Mouse (Mus musculus) forebrain, postnatal 0 days (tissue): ENCODE measurements around the gene Olfr1383. TPM values are rescaled to one million over a fixed set of nuclear protein-coding genes. Genes with fewer than 3 reads are reported as not detected.
A peak's percentile ranks its signal among the peaks of the same experiment; 100 is the strongest.
"Not testable (repeated sequence)": the region's sequence is repeated elsewhere in the genome, so short reads cannot be mapped to it uniquely, and the experiment has no call there.

Experiments used
- ATAC-seq: fragments of 200-750 bp; cut with Nextera tagmentation; 2 replicates; pipeline ENCODE4 v1.8.0; 2017; ENCODE audit warnings: mild to moderate bottlenecking, moderate library complexity
- DNase-seq: peaks from one replicate; pipeline ENCODE4 v3.0.0-alpha.2; 2015
- H3K27ac ChIP-seq: fragments of 300-500 bp; sonication (generic); 2 replicates; pipeline ENCODE4 v1.5.1; 2014; ENCODE audit warnings: low read depth, mild to moderate bottlenecking, antibody characterized with exemption, low read length, moderate library complexity, mixed read lengths
- H3K27me3 ChIP-seq: fragments of 300-500 bp; sonication (generic); 2 replicates; pipeline ENCODE4 v1.6.1; 2014; ENCODE audit warnings: mild to moderate bottlenecking, low read length, mixed read lengths; ENCODE audit not compliant: insufficient read depth
- H3K36me3 ChIP-seq: fragments of 300-500 bp; sonication (generic); 2 replicates; pipeline ENCODE4 v1.6.1; 2014; ENCODE audit warnings: mild to moderate bottlenecking, moderate library complexity; ENCODE audit not compliant: insufficient read depth
- H3K4me1 ChIP-seq: fragments of 300-500 bp; sonication (generic); 2 replicates; pipeline ENCODE4 v1.6.1; 2014; ENCODE audit warnings: antibody characterized with exemption; ENCODE audit not compliant: insufficient read depth
- H3K4me2 ChIP-seq: fragments of 300-500 bp; sonication (generic); 2 replicates; pipeline ENCODE4 v1.6.1; 2014; ENCODE audit warnings: low read depth, mild to moderate bottlenecking, moderate library complexity
- H3K4me3 ChIP-seq: fragments of 300-500 bp; sonication (generic); 2 replicates; pipeline ENCODE4 v1.5.1; 2014; ENCODE audit warnings: low read depth, low read length, mixed read lengths
- H3K9ac ChIP-seq: fragments of 300-500 bp; sonication (generic); 2 replicates; pipeline ENCODE4 v1.6.1; 2014; ENCODE audit warnings: mild to moderate bottlenecking
- H3K9me3 ChIP-seq: fragments of 300-500 bp; sonication (generic); 2 replicates; pipeline ENCODE4 v1.6.1; 2016; ENCODE audit warnings: low read length
- CTCF ChIP-seq: sonication (generic); IDR thresholded peaks from 2 replicates; pipeline ENCODE4 v1.5.1; 2016; ENCODE audit warnings: antibody characterized with exemption, control low read depth, low read depth
- WGBS: fragments of 180-500 bp; shearing (Covaris S2); extraction: QIAGEN DNeasy Blood & Tissue Kit; methylation state at CpG from one replicate; pipeline ENCODE4 v1.1.7; 2014; 5-methylcytosine and 5-hydroxymethylcytosine counted together
- polyA plus RNA-seq: library from polyadenylated mRNA; unstranded; fragments of >200 nt; fragmentation: Nextera tagmentation; extraction: Ambion mirVana; gene quantifications from 2 replicates; pipeline ENCODE4 v1.2.1, GENCODE M21; 2015
- total RNA-seq: library from RNA; depleted of rRNA; stranded (reverse); fragments of >200 nt; gene quantifications from 2 replicates; pipeline ENCODE4 v1.2.3, GENCODE M21; 2014; rRNA removed

The Olfr1383 gene
- total and polyA plus RNA-seq, 2 experiments from 2014 or later: not detected

GRCm38 (mm10) chr11:49554033-49554432, 34.6 kb downstream of the Olfr1383 start:
- not testable (repeated sequence) for H3K27me3 ChIP-seq, H3K27ac ChIP-seq, H3K4me3 ChIP-seq, ATAC-seq, H3K36me3 ChIP-seq, H3K9ac ChIP-seq, H3K4me2 ChIP-seq, H3K4me1 ChIP-seq, H3K9me3 ChIP-seq
- TF ChIP-seq CTCF: peak; percentile 44
- 91% methylated on average over 3 of the region's 3 CpGs for WGBS
- DNase-seq: peak; percentile 4

GRCm38 (mm10) chr11:49556578-49556977, 37.1 kb downstream of the Olfr1383 start, which contains the start of gene Olfr1380:
TSS of gene Olfr1380 (plus strand) at chr11:49556878.
- 62% methylated on average over 5 of the region's 5 CpGs for WGBS
- H3K27me3 ChIP-seq, H3K9me3 ChIP-seq, H3K27ac ChIP-seq, DNase-seq, H3K4me1 ChIP-seq, H3K36me3 ChIP-seq, H3K9ac ChIP-seq, H3K4me2 ChIP-seq, H3K4me3 ChIP-seq, ATAC-seq: not testable (repeated sequence)

GRCm38 (mm10) chr11:49575054-49575453, 55.6 kb downstream of the Olfr1383 start:
- H3K4me1 ChIP-seq, H3K27me3 ChIP-seq, H3K36me3 ChIP-seq, H3K4me3 ChIP-seq, ATAC-seq, H3K4me2 ChIP-seq, H3K9ac ChIP-seq, H3K27ac ChIP-seq, H3K9me3 ChIP-seq: not testable (repeated sequence)
- peak; percentile 37 for TF ChIP-seq CTCF
- WGBS: 34% methylated on average over 2 of the region's 2 CpGs
- DNase-seq: peak; percentile 0

Other genes starting within 250 kb of the Olfr1383 start
- gene Olfr1393, start 241.3 kb upstream of the Olfr1383 start, total RNA-seq: 0.08 and 0.48 TPM in 2 replicates
- gene Olfr1393, start 241.3 kb upstream of the Olfr1383 start, polyA plus RNA-seq: 0.10 TPM in 1 of 2 replicates, not detected in the other
- gene Olfr1392, start 234.4 kb upstream of the Olfr1383 start, total RNA-seq: 0.31 and 0.95 TPM in 2 replicates
- gene Olfr1392, start 234.4 kb upstream of the Olfr1383 start, polyA plus RNA-seq: 0.12 TPM in 1 of 2 replicates, not detected in the other
- gene Olfr10, start 214.9 kb upstream of the Olfr1383 start, total RNA-seq: 0.10 TPM in 1 of 2 replicates, not detected in the other
- gene Olfr10, start 214.9 kb upstream of the Olfr1383 start, polyA plus RNA-seq: not detected in 2 replicates
- gene Olfr1391, start 196.9 kb upstream of the Olfr1383 start, total RNA-seq: not detected in 2 replicates
- gene Olfr1391, start 196.9 kb upstream of the Olfr1383 start, polyA plus RNA-seq: not detected in 2 replicates
- gene Olfr1390, start 184.5 kb upstream of the Olfr1383 start, total RNA-seq: not detected in 2 replicates
- gene Olfr1390, start 184.5 kb upstream of the Olfr1383 start, polyA plus RNA-seq: not detected in 2 replicates
- not detected in 2 replicates for gene Olfr1389, start 96.6 kb upstream of the Olfr1383 start, total RNA-seq
- gene Olfr1389, start 96.6 kb upstream of the Olfr1383 start, polyA plus RNA-seq: not detected in 2 replicates
- gene Olfr1388, start 83.0 kb upstream of the Olfr1383 start, total RNA-seq: 0.05 TPM in 1 of 2 replicates, not detected in the other
- gene Olfr1388, start 83.0 kb upstream of the Olfr1383 start, polyA plus RNA-seq: 0.04 TPM in 1 of 2 replicates, not detected in the other
- gene Olfr1387, start 64.3 kb upstream of the Olfr1383 start, total RNA-seq: not detected in 2 replicates
- not detected in 2 replicates for gene Olfr1387, start 64.3 kb upstream of the Olfr1383 start, polyA plus RNA-seq
- not detected in 2 replicates for gene Olfr1386, start 54.6 kb upstream of the Olfr1383 start, total RNA-seq
- gene Olfr1386, start 54.6 kb upstream of the Olfr1383 start, polyA plus RNA-seq: not detected in 2 replicates
- 0.05 TPM in 1 of 2 replicates, not detected in the other for gene Olfr1385, start 30.6 kb upstream of the Olfr1383 start, total RNA-seq
- gene Olfr1385, start 30.6 kb upstream of the Olfr1383 start, polyA plus RNA-seq: not detected in 2 replicates
- not detected in 2 replicates for gene Olfr1384, start 12.9 kb upstream of the Olfr1383 start, total RNA-seq
- not detected in 2 replicates for gene Olfr1384, start 12.9 kb upstream of the Olfr1383 start, polyA plus RNA-seq
- gene Olfr1382, start 8.6 kb downstream of the Olfr1383 start, total RNA-seq: not detected in 2 replicates
- gene Olfr1382, start 8.6 kb downstream of the Olfr1383 start, polyA plus RNA-seq: not detected in 2 replicates
- gene Olfr1381, start 23.8 kb downstream of the Olfr1383 start, total RNA-seq: not detected in 2 replicates
- gene Olfr1381, start 23.8 kb downstream of the Olfr1383 start, polyA plus RNA-seq: not detected in 2 replicates
- gene Olfr1380, start 37.2 kb downstream of the Olfr1383 start, total RNA-seq: not detected in 2 replicates
- not detected in 2 replicates for gene Olfr1380, start 37.2 kb downstream of the Olfr1383 start, polyA plus RNA-seq
- 2.2 and 2.9 TPM in 2 replicates for gene Flt4, start 89.6 kb downstream of the Olfr1383 start, total RNA-seq
- 1.0 and 1.1 TPM in 2 replicates for gene Flt4, start 89.6 kb downstream of the Olfr1383 start, polyA plus RNA-seq
- 2.7 TPM in 1 of 2 replicates, not detected in the other for gene Scgb3a1, start 144.0 kb downstream of the Olfr1383 start, total RNA-seq
- 0.44 TPM in 1 of 2 replicates, not detected in the other for gene Scgb3a1, start 144.0 kb downstream of the Olfr1383 start, polyA plus RNA-seq
- gene Cnot6, start 193.1 kb downstream of the Olfr1383 start, total RNA-seq: 45.4 and 63.9 TPM in 2 replicates
- 19.4 and 31.9 TPM in 2 replicates for gene Cnot6, start 193.1 kb downstream of the Olfr1383 start, polyA plus RNA-seq